Mouse (Mus musculus): ENCODE results near the gene Vmn1r189. TPM values are rescaled to one million over a fixed set of nuclear protein-coding genes. Genes with fewer than 3 reads are reported as not detected.
A peak's percentile ranks its signal among the peaks of the same experiment; 100 is the strongest.
"Not testable (repeated sequence)": the region's sequence is repeated elsewhere in the genome, so short reads cannot be mapped to it uniquely, and the experiment has no call there.

Gene Vmn1r189
- not detected for total RNA-seq (2021)

DNA sequence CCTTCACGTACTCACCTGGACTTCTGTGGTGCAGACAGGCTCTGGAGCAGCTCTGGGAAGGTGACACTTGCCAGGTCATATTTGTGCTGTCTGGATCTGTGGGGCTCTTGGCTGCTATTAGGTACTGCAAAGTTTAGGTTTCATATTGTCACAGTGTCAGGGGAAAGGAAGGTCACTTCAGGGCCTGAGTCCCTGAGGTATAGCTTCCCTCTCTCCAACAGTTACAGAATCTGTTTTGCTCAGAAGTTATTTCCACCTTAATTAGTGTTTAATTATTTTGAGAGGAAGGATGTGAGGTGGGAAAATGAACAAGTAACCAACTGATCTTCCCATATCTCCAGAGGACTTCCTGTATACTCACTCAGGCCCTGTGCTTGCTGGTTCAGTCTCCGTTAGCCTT is at the start of gene Vmn1r189:
Gene Vmn1r189 (minus strand): TSS at position 101 of the 400 bp plus-strand sequence.
- DNase-seq; intact Hi-C loops (cut with DNase I): not testable (repeated sequence)

DNA sequence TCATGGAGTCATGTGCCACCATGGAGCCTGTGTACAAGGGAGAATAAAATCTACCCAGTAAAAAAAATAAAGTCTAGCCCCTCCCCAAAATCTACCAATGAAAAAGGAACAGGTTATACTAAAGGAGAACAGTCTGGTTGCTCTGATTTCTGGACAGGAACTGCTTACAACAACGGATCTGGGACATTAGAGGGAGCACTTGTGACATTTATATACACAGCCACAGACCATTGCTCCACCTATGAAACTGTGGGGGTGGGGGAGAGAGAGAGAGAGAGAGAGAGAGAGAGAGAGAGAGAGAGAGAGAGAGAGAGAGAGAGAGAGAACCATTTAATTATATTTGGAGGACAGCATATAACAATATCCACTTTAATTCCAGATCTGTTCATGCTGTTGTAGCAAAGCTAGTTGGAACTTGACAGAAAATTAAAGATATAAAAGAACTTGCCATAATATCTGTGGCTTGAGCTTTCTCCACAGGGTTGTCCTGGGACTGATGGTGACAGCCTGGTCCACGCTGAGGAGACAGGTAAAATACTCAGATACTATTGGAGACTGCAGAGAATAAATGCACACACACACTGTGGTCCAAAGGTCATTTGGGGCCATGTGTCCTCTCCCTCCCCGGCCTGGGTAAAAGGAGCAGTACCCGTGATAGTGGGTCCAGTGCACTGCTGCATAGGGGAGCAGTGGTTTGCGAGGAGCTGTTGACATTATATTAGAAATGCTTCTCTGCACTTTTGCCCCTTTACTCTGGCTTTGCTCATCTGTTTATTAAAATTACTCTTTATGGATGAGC is 31.1 kb upstream of the Vmn1r189 start:
- intact Hi-C loops (cut with DNase I); DNase-seq: not testable (repeated sequence)

- intact Hi-C loops (cut with DNase I), result not testable (repeated sequence)
Measured at GRCm38 (mm10) chr13:22084140-22084539, 21.5 kb downstream of the Vmn1r189 start, which contains the start of gene Vmn1r188. TSS of gene Vmn1r188 (plus strand) at chr13:22084440.

GRCm38 (mm10) chr13:22063468-22063867 is 42.2 kb downstream of the Vmn1r189 start:
- DNase-seq, result no peak
- intact Hi-C loops (cut with DNase I), result no loop called here

More at GRCm38 (mm10) chr13:22084140-22084539, 21.5 kb downstream of the Vmn1r189 start, which contains the start of gene Vmn1r188:
- DNase-seq, result not testable (repeated sequence)

- DNase-seq, result no peak
- intact Hi-C loops (cut with DNase I), result no loop called here
Measured at GRCm38 (mm10) chr13:22061422-22061821, 44.2 kb downstream of the Vmn1r189 start.

DNA sequence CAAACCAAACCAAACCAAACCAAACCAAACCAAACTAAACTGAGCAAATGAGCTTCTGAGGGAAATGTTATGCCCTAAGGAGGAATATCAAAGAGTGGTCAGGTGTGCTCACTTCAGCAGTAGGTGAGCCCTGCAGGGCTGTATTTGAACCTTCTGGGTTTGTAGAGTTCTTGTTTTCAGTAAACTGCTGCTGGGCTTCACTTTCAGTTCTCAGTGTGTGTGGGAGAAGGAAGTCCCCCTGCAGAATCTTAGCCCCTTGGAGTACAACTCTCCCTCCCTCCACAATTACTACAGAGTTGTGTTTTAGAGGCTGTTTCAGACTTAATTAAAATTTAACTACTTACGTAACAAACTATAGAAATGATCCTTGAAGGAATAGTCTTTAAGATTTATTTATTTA is 51.9 kb downstream of the Vmn1r189 start:
- intact Hi-C loops (cut with DNase I), result loop anchor here (5.0 to 10.0 kb wide), 2 partner anchors 1231 to 1349 kb away; no protein-coding TSS in a partner anchor
- DNase-seq, result no peak

DNA sequence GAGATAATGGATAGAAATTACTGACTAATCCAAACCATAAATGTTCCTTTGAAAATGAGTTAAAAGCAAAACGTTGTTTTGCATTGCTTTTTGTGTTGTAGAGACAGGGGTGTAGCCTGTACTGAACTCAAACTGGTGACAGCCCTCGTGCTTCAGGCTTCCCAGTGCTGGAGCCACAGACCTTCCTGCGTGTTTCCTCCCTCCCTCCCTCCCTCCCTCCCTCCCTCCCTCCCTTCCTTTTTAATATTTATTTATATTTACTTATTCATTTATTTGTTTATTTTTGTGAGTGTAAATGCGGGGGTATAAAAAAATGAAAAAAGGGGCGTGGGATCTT is 54.1 kb downstream of the Vmn1r189 start:
- DNase-seq, result no peak
- intact Hi-C loops (cut with DNase I), result loop anchor here (5.0 to 10.0 kb wide), 2 partner anchors 1233 to 1351 kb away; no protein-coding TSS in a partner anchor

DNA sequence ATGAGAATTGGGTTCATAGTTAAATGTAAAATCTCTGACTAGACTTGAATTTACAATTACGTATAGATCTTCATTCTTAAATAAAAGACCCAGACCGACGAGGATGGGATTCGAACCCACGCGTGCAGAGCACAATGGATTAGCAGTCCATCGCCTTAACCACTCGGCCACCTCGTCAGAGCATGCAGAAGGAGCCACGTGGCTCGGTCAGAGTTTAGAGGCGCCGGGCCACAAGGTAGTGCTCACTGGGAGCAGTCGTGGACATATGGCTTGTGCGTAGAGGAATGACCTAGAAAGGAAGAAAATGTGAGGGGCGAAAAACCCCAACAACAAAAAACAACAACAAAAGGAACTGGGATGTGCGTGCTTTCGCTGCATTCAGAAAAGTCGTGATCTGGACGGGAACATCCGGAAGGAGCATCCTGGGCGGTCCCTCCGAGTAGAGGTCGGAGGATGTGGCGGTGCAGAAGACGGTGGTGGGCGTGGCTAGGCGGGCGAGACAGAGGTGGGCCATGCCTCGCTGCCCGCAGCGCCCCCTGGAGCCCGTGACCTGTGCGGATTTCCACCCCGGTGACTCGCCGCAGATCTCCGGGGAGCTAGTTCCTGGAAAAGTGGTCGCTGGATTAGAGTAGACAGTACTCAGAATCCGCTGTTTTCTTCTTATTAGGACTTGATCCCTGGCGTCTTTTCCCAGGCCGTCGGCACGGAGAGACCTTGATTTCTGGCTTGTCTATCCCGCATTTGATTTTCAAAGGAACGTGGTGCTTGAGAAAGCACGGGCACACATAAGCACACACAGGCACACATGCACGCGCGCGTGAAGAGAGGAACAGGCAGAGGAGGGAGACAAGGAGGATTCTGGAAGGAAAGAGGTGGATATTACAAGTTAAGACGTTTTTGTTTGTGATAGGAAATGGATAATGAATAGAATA is 54.8 kb downstream of the Vmn1r189 start:
- intact Hi-C loops (cut with DNase I), result loop anchor here (5.0 to 10.0 kb wide), 2 partner anchors 1234 to 1351 kb away; no protein-coding TSS in a partner anchor
- DNase-seq, result peak; percentile 94

Small RNA genes lying within 50 kb of the gene (microRNA-seq; reads per million reads assigned to microRNA genes)
- gene Gm26300, result not detected

Other genes with a start within 250 kb of the Vmn1r189 start
- 10 to 100 TPM; 12.1 to 14.0 TPM for gene Zfp184, start 160.7 kb downstream of the Vmn1r189 start, total RNA-seq (2021)
- under 1 TPM in 1 of 2 experiments, not detected in 1; 0.12 TPM for gene Pom121l2, start 124.6 kb downstream of the Vmn1r189 start, total RNA-seq (2021)
- gene Prss16, start 96.1 kb downstream of the Vmn1r189 start, total RNA-seq (2021), result not detected
- 100 to 1,000 TPM; 126 to 134 TPM for gene Hist1h2ah, start 70.3 kb downstream of the Vmn1r189 start, total RNA-seq (2021)
- 100 to 1,000 TPM in 1 of 2 experiments, 10 to 100 TPM in 1; 95.1 to 120 TPM for gene Hist1h2bk, start 70.0 kb downstream of the Vmn1r189 start, total RNA-seq (2021)
- 10 to 100 TPM; 89.3 to 89.6 TPM for gene Hist1h4i, start 64.5 kb downstream of the Vmn1r189 start, total RNA-seq (2021)
- gene Hist1h2ag, start 62.9 kb downstream of the Vmn1r189 start, total RNA-seq (2021), result 10 to 100 TPM; 59.9 to 64.0 TPM
- 10 to 100 TPM; 53.8 to 62.6 TPM for gene Hist1h2bj, start 62.6 kb downstream of the Vmn1r189 start, total RNA-seq (2021)
- not detected for gene Vmn1r188, start 21.4 kb downstream of the Vmn1r189 start, total RNA-seq (2021)
- not detected for gene Vmn1r191, start 78.1 kb upstream of the Vmn1r189 start, total RNA-seq (2021)
- not detected for gene Vmn1r192, start 85.3 kb upstream of the Vmn1r189 start, total RNA-seq (2021)
- gene Vmn1r193, start 117.3 kb upstream of the Vmn1r189 start, total RNA-seq (2021), result not detected
- not detected for gene Vmn1r194, start 138.4 kb upstream of the Vmn1r189 start, total RNA-seq (2021)
- not detected for gene Vmn1r195, start 164.7 kb upstream of the Vmn1r189 start, total RNA-seq (2021)
- gene Vmn1r196, start 184.1 kb upstream of the Vmn1r189 start, total RNA-seq (2021), result not detected
- gene Vmn1r197, start 218.8 kb upstream of the Vmn1r189 start, total RNA-seq (2021), result not detected
- gene Vmn1r198, start 244.5 kb upstream of the Vmn1r189 start, total RNA-seq (2021), result not detected

Data from left cerebral cortex, postnatal 4 days (tissue).